Mouse (Mus musculus) brain, embryonic 14.5 days (tissue): ENCODE results near the gene Mtmr10.

ENCODE experiments used
- CTCF ChIP-seq: fragments of 200-500 bp; IDR thresholded peaks from 2 replicates; pipeline ENCODE4 v1.5.1; 2012; ENCODE audit warnings: inconsistent platforms, mild to moderate bottlenecking, moderate library complexity, borderline replicate concordance; ENCODE audit not compliant: insufficient read depth, insufficient read length; ENCODE audit errors: extremely low read depth
- POLR2A ChIP-seq: fragments of 200-500 bp; IDR thresholded peaks from 2 replicates; pipeline ENCODE4 v1.6.1; 2012; ENCODE audit warnings: mild to moderate bottlenecking, inconsistent platforms, borderline replicate concordance; ENCODE audit not compliant: poor library complexity, insufficient read depth, insufficient read length, severe bottlenecking; ENCODE audit errors: extremely low read depth

DNA sequence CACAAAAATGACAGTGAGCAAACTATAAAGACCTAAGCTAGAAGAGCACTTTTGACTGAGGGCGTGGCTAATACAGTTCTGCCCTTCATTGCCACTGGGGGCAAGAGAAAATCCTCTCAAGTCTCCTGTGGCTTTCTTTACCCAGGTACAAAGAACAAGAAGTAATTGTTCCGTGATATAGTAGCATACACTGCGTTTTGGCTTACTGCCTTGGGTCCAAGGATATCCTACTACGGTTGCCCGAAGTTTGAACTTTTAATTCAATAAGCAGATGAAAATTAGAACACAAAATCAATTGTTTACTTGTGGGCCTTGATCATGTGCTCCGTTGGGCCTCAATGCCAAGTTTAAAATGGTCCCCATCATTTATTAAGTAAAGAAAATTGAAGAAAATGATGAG, 3.0 kb downstream of the Mtmr10 start:
- TF ChIP-seq POLR2A: no peak
- TF ChIP-seq CTCF: no peak
